Mouse (Mus musculus) heart, adult 2 months (tissue): ENCODE results near the gene Acot4.

Experiments used
- CTCF ChIP-seq: fragments of 200-600 bp; IDR thresholded peaks from 2 replicates; pipeline ENCODE4 v1.8.1; 2022; ENCODE audit warnings: antibody characterized with exemption, mild to moderate bottlenecking, moderate library complexity
- EP300 ChIP-seq: fragments of 200-500 bp; IDR thresholded peaks from 2 replicates; pipeline ENCODE4 v1.6.1; 2011; ENCODE audit warnings: low read depth, low read length, control low read depth; ENCODE audit not compliant: insufficient read depth
- POLR2A ChIP-seq: fragments of 200-500 bp; IDR thresholded peaks from 2 replicates; pipeline ENCODE4 v1.6.1; 2011; ENCODE audit warnings: mild to moderate bottlenecking, low read depth, low read length, control low read depth; ENCODE audit not compliant: insufficient read depth

DNA sequence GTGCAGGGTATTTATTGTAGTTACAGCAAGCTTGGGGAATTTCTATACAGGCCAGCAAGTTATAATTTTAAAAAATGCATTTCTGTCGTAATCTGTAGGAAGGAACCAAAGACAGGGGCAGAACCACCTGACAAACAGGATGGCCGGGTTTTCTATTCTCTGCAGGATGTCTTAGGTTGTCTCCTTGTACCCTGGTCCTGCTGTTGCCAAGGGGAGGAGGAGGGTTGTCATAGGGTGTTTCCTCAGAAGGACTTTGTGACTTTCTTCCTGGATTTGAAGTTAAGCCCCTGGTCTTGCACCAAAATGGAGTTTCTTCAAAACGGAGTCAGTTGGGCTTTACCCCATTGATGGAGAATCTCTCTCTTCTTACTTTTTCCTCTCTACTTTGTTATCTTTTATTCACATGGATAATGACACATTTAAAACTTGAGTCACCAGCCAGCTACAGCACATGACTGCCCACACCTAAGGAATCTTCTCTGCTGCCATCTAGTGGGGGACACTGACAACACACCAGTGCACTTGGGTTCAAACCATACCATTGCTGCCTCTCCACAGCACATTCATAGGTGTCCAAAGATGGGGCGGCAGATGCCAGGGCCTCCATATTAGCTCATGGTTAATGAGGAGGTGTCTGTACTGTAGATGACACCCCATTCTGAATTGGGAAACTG lies 7.4 kb upstream of the Acot4 start:
- peak; percentile 97 for TF ChIP-seq CTCF
- peak; percentile 87; the same call in 1 of the 2 replicates for TF ChIP-seq EP300
- no peak for TF ChIP-seq POLR2A
